Mouse (Mus musculus): ENCODE results near the gene Bach1. TPM values are rescaled to one million over a fixed set of nuclear protein-coding genes. Genes with fewer than 3 reads are reported as not detected.

Gene Bach1
- polyA plus RNA-seq, 1 experiment from 2014 or later = 25.4 TPM

- Histone ChIP-seq H3K4me2 (replicated peaks) (no peak overlapping the region), H3K36me3 (peaks cover 51% of the 10 kb centered on the region), H3K4me3 (replicated peaks) (no peak overlapping the region), H3K27me3 (no peaks in the 10 kb centered on the region), H3K27ac (no peak overlapping the region), H3K9ac (replicated peaks) (no peak overlapping the region), H3K9me3 (no peaks in the 10 kb centered on the region), H3K4me1 (replicated peaks) (no peaks in the 10 kb centered on the region)
- 95% methylated on average over 8 of the region's 8 CpGs for WGBS
- no peak for ATAC-seq
Measured at GRCm38 (mm10) chr16:87728703-87729102, 30.0 kb downstream of the Bach1 start.

- no peaks in the 10 kb centered on the region for H3K9me3 ChIP-seq
- H3K4me3 ChIP-seq (replicated peaks) = no peak overlapping the region
- 88% methylated on average over 20 of the region's 20 CpGs for WGBS
- no peaks in the 10 kb centered on the region for H3K27me3 ChIP-seq
- H3K27ac ChIP-seq = no peak overlapping the region
- H3K9ac ChIP-seq (replicated peaks) = no peak overlapping the region
- peaks cover 56% of the 10 kb centered on the region for H3K36me3 ChIP-seq
- H3K4me1 ChIP-seq (replicated peaks) = no peaks in the 10 kb centered on the region
- no peak overlapping the region for H3K4me2 ChIP-seq (replicated peaks)
- ATAC-seq = no peak
Measured at GRCm38 (mm10) chr16:87729469-87729868, 30.7 kb downstream of the Bach1 start.

DNA sequence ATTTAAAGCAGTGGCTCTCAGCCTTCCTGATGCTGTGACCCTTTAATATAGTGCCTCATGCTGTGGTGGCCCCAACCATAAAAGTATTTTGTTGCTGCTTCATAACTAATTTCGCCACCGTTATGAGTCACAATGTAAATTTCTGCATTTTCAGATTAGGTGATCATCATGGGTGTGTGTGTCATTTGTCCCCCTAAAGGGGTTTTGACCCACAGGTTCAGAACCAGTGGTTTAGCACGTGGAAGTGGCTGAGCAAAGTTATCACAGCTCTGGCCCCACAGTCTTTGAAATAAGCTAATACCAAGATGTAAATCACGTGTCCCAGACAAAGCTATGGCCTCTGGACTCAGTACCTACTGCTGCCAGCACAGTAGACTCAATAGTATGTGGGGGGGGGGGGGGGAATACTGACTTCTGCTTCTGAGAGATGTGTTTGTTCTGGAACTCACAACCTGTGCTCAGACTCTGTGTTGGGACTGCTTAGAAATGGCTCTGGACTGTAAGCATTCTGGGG, 36.2 kb downstream of the Bach1 start:
- Histone ChIP-seq H3K4me1 (replicated peaks) (no peaks in the 10 kb centered on the region), H3K4me2 (replicated peaks) (no peak overlapping the region), H3K9ac (replicated peaks) (no peak overlapping the region), H3K27me3 (no peaks in the 10 kb centered on the region), H3K36me3 (peaks cover 22% of the 10 kb centered on the region), H3K9me3 (no peaks in the 10 kb centered on the region), H3K27ac (no peak overlapping the region), H3K4me3 (replicated peaks) (no peak overlapping the region)
- ATAC-seq = no peak
- 82% methylated on average over 4 of the region's 4 CpGs for WGBS

DNA sequence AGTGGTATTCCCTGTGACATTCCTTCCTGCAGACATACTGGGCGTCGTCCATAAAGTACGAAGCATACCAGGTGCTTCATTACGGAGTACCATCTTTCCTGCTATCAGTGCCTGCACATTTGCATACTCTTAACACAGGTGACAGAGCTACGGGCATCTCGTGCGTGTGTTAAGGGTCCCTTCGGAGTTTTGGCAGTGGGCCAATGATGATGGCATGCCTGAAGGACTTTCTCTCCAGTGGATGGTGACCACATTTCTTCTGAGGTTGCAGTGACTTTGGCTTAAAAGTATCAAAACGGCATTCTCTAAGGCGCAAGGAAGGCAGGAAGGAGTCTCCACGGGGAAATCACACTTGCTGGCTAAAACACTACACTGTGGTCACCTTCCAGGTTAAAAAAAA, 37.4 kb downstream of the Bach1 start:
- no peak overlapping the region for H3K27ac ChIP-seq
- H3K9ac ChIP-seq (replicated peaks) = no peak overlapping the region
- no peaks in the 10 kb centered on the region for H3K9me3 ChIP-seq
- WGBS = 90% methylated on average over 11 of the region's 11 CpGs
- H3K27me3 ChIP-seq = no peaks in the 10 kb centered on the region
- H3K4me3 ChIP-seq (replicated peaks) = no peak overlapping the region
- no peak overlapping the region for H3K4me2 ChIP-seq (replicated peaks)
- H3K4me1 ChIP-seq (replicated peaks) = no peaks in the 10 kb centered on the region
- peaks cover 10% of the 10 kb centered on the region for H3K36me3 ChIP-seq
- no peak for ATAC-seq

GRCm38 (mm10) chr16:87737296-87737695, 38.6 kb downstream of the Bach1 start:
- Histone ChIP-seq H3K27ac (no peak overlapping the region), H3K9me3 (no peaks in the 10 kb centered on the region), H3K4me3 (replicated peaks) (no peak overlapping the region), H3K27me3 (no peaks in the 10 kb centered on the region), H3K9ac (replicated peaks) (no peak overlapping the region), H3K4me2 (replicated peaks) (no peak overlapping the region), H3K4me1 (replicated peaks) (no peaks in the 10 kb centered on the region), H3K36me3 (peaks cover 8% of the 10 kb centered on the region; the same call in 1 of the 2 replicates)
- ATAC-seq = no peak
- 81% methylated on average over 8 of the region's 8 CpGs for WGBS

DNA sequence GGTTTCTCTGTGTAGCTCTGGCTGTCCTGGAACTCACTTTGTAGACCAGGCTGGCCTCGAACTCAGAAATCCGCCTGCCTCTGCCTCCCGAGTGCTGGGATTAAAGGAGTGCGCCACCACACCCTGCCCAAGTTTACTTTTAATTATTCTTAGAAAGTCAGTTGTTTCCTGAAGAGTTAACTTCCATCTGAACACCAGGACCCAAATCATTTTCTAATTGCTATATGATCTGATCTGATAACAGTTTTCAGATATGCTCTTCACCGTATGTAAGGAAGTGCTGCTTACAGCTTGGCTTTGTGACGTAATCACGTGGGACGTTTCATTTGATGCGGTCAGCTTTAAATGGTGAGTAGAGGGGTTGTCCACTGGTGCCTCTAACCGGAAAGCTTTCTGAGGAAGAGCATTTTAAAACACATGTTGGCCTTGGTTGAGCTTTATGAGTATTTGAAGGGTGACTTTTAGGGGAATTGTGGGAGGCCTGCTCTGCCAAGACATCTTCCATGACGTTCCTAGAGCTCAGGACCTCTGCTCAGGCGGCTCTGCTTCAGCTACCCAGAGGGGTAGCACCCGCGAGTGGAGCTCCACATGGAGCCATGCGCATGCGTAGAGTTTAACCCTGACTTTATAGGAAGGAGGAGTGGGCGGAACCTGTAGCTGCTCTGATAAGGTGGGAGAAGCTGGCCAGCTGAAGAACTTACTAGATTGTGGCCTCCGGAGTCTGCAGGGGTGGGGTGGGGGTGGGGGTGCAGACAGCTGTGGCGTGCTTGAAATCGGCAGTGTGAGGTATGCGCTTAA, 39.3 kb downstream of the Bach1 start:
- Histone ChIP-seq H3K9ac (replicated peaks) (no peak overlapping the region), H3K4me2 (replicated peaks) (no peak overlapping the region), H3K27me3 (no peaks in the 10 kb centered on the region), H3K9me3 (no peaks in the 10 kb centered on the region), H3K27ac (no peak overlapping the region), H3K36me3 (peaks cover 8% of the 10 kb centered on the region; the same call in 1 of the 2 replicates), H3K4me3 (replicated peaks) (no peak overlapping the region), H3K4me1 (replicated peaks) (no peaks in the 10 kb centered on the region)
- ATAC-seq = no peak
- 90% methylated on average over 21 of the region's 21 CpGs for WGBS

- no peak overlapping the region for H3K4me3 ChIP-seq (replicated peaks)
- WGBS = 88% methylated on average over 9 of the region's 9 CpGs
- H3K27ac ChIP-seq = no peak overlapping the region
- H3K9me3 ChIP-seq = no peaks in the 10 kb centered on the region
- no peaks in the 10 kb centered on the region for H3K4me1 ChIP-seq (replicated peaks)
- H3K27me3 ChIP-seq = no peaks in the 10 kb centered on the region
- no peaks in the 10 kb centered on the region for H3K36me3 ChIP-seq
- no peak overlapping the region for H3K9ac ChIP-seq (replicated peaks)
- no peak overlapping the region for H3K4me2 ChIP-seq (replicated peaks)
- ATAC-seq = no peak
Measured at GRCm38 (mm10) chr16:87741034-87741715, 42.4 kb downstream of the Bach1 start.

DNA sequence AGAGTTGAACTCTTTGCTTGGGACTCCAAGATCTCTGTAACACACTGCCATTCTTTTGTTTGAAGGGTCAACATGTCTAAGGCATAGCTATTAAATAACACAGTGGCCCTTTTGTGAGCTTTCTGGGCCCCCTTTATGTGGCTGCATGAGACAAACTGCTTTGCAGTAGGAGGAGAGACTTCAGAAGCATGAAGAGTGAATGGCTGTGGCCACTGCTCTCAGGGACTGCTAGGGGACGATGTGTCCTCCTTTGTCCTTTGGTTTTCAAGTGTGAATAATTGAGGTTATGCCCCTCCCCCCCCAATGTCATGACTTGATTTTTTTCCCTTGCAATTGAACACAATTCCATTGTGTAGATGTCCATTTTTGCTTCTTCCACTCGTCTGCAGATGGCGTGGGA, 44.9 kb downstream of the Bach1 start:
- 28% methylated on average over 3 of the region's 3 CpGs for WGBS
- H3K4me3 ChIP-seq (replicated peaks) = no peak overlapping the region
- ATAC-seq = no peak
- H3K27me3 ChIP-seq = no peaks in the 10 kb centered on the region
- H3K9me3 ChIP-seq = no peaks in the 10 kb centered on the region
- H3K4me2 ChIP-seq (replicated peaks) = no peak overlapping the region
- no peak overlapping the region for H3K27ac ChIP-seq
- no peak overlapping the region for H3K9ac ChIP-seq (replicated peaks)
- H3K4me1 ChIP-seq (replicated peaks) = no peaks in the 10 kb centered on the region
- H3K36me3 ChIP-seq = no peaks in the 10 kb centered on the region

DNA sequence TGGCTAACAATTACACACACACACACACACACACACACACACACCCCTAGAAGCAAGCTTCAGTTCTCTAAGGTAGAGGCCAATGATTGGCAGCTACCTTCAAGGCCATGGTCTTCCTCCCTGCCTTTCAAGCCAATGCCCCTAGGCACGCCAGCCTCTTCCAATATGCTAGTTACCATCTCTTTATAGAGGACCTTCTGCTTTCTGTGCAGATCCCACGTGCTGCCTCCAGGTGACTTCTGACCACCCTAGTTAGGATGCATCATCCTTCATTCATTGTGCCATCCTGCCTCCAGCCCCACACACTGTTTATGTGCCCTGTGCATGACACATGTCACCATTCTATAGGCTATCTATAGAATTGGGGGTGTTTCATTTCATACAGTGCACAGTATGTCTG, 45.6 kb downstream of the Bach1 start:
- Histone ChIP-seq H3K4me3 (replicated peaks) (no peak overlapping the region), H3K27ac (no peak overlapping the region), H3K27me3 (no peaks in the 10 kb centered on the region), H3K9me3 (no peaks in the 10 kb centered on the region), H3K4me2 (replicated peaks) (no peak overlapping the region), H3K36me3 (no peaks in the 10 kb centered on the region), H3K4me1 (replicated peaks) (no peaks in the 10 kb centered on the region), H3K9ac (replicated peaks) (no peak overlapping the region)
- WGBS = 77% methylated on average over 2 of the region's 2 CpGs
- 0 out of 2 replicates have a peak, but pooled peaks have one; percentile 25 for ATAC-seq

GRCm38 (mm10) chr16:87745192-87745945, 46.6 kb downstream of the Bach1 start:
- no peaks in the 10 kb centered on the region for H3K4me1 ChIP-seq (replicated peaks)
- 78% methylated on average over 8 of the region's 8 CpGs for WGBS
- ATAC-seq = 0 out of 2 replicates have a peak, but pooled peaks have one; percentile 69

DNA sequence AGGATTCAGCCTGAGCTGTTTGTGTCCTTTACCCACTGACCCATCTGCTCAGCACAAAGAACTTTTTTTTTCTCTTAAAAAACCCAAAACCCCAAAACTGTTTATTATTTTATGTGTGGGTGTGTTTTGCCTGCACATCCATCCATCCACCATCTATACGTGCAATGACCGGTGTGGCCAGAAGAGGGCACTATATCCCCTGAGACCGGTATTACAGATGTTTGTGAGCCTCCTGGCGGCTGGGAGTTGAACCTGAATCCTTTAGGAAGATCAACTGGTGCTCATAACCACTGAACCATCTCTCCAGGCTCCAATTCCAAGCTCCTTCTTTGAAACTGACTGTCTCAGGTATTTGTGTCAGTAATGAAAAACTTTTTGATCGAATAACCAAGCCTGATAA, 48.0 kb downstream of the Bach1 start:
- Histone ChIP-seq H3K36me3 (no peaks in the 10 kb centered on the region), H3K27ac (no peak overlapping the region), H3K9me3 (no peaks in the 10 kb centered on the region), H3K4me2 (replicated peaks) (no peak overlapping the region), H3K4me1 (replicated peaks) (no peaks in the 10 kb centered on the region), H3K27me3 (no peaks in the 10 kb centered on the region), H3K4me3 (replicated peaks) (no peak overlapping the region), H3K9ac (replicated peaks) (no peak overlapping the region)
- WGBS = 24% methylated on average over 5 of the region's 5 CpGs
- no peak for ATAC-seq

More at GRCm38 (mm10) chr16:87745192-87745945, 46.6 kb downstream of the Bach1 start:
- Histone ChIP-seq H3K9me3 (no peaks in the 10 kb centered on the region), H3K9ac (replicated peaks) (no peak overlapping the region), H3K4me3 (replicated peaks) (no peak overlapping the region), H3K27me3 (no peaks in the 10 kb centered on the region), H3K4me2 (replicated peaks) (no peak overlapping the region), H3K27ac (no peak overlapping the region), H3K36me3 (no peaks in the 10 kb centered on the region)

DNA sequence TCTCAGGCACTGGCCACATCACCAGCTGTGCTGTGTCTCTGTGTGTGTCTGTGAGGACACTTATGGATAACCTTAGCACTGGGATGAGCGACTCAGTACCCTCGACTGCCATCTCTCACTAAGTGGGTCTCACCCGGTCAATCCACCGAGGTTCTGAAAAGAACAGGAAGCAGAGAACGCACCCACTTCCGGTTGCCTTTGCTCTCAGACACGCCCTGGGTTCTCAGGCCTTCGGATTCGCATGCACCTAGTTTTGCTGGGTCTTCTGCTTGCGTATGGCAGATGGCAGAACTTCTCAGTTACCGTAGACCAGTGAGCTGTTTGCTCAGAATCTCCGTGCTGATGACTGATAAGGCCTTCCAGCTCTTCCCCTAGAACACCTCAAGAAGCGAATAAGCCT, 52.5 kb downstream of the Bach1 start:
- no peak overlapping the region for H3K9ac ChIP-seq (replicated peaks)
- 96% methylated on average over 13 of the region's 13 CpGs for whole genome bisulfite sequencing
- H3K27me3 ChIP-seq = no peaks in the 10 kb centered on the region
- H3K4me2 ChIP-seq (replicated peaks) = no peak overlapping the region
- 0 out of 2 replicates have a peak, but pooled peaks cover 3% of the 10 kb centered on the region for H3K4me1 ChIP-seq (replicated peaks)
- no peaks in the 10 kb centered on the region for H3K36me3 ChIP-seq
- H3K27ac ChIP-seq = no peak overlapping the region
- H3K4me3 ChIP-seq (replicated peaks) = no peak overlapping the region
- no peak for ATAC-seq
- no peaks in the 10 kb centered on the region for H3K9me3 ChIP-seq

Measured in midbrain, embryonic 13.5 days (tissue).